Mouse (Mus musculus) myocyte (in vitro differentiated cells): ENCODE measurements around the gene Tpo.

ENCODE experiments used
- MYOG ChIP-seq, 3 experiments: IDR thresholded peaks; one replicate each; pipeline ENCODE4 v1.6.1; 2011; ENCODE audit warnings: control low read depth in 2 of 3, low read depth in 2 of 3, mild to moderate bottlenecking in 2 of 3; ENCODE audit not compliant: insufficient read length in 2 of 3, control insufficient read depth in 1 of 3, insufficient read depth in 1 of 3
- POLR2A ChIP-seq: IDR thresholded peaks from one replicate; pipeline ENCODE4 v1.6.1; 2011; ENCODE audit warnings: low read depth, mild to moderate bottlenecking, control low read depth, moderate library complexity; ENCODE audit not compliant: insufficient read length

GRCm38 (mm10) chr12:30161731-30162406, 29.4 kb upstream of the Tpo start:
- TF ChIP-seq POLR2A (no peak), MYOG (IDR thresholded peaks at IDR 0.05; ENCODE audit: control insufficient read depth in 1 of 3, insufficient read depth in 1 of 3, insufficient read length in 2 of 3, low read depth in 2 of 3) (no peak)
